Mouse (Mus musculus): Measurements from ENCODE around the gene Mthfd1l. TPM values are rescaled to one million over a fixed set of nuclear protein-coding genes. Genes with fewer than 3 reads are reported as not detected.

Mthfd1l gene
- total and polyA plus RNA-seq, 3 experiments: 84.0 to 94.8 (median 90.3) TPM

- no peak for TF ChIP-seq CTCF (conservative IDR thresholded peaks at IDR 0.05 in 1 of 2, IDR thresholded peaks at IDR 0.05 in 1 of 2; ENCODE audit: low read depth in 2 of 2, low read length in 2 of 2)
- no peak for TF ChIP-seq RAD21 (IDR thresholded peaks at IDR 0.05; ENCODE audit: low read depth, low read length)
- TF ChIP-seq ZKSCAN1 (IDR thresholded peaks at IDR 0.05; ENCODE audit: borderline replicate concordance, low read depth, low read length): no peak
- TF ChIP-seq NRF1 (IDR thresholded peaks at IDR 0.05; ENCODE audit: low read depth, low read length): no peak
- no peak for TF ChIP-seq NELFE (IDR thresholded peaks at IDR 0.05; ENCODE audit: low read depth, low read length)
- no peak for TF ChIP-seq POLR2A (IDR thresholded peaks at IDR 0.05; ENCODE audit: low read depth, low read length)
- TF ChIP-seq EP300 (IDR thresholded peaks at IDR 0.05; ENCODE audit: low read length): no peak
- dilution Hi-C loops (cut with MboI; ENCODE audit: extremely low pct_ligation_motif_present, extremely low pct_unique_long_range_greater_than_20kb, low sequenced_read_pairs): no loop called here
- Histone ChIP-seq H3K4me1 (ENCODE audit: control insufficient read depth in 1 of 2, insufficient read depth in 2 of 2) (peaks cover 0 to 6% of the 10 kb centered on the region in 2 experiments; a peak in 2 of 4 replicates), H3K27ac (ENCODE audit: insufficient read depth, low read depth) (no peak overlapping the region), H3K9ac (ENCODE audit: insufficient read depth, low read depth) (no peak overlapping the region), H3K9me3 (replicated peaks; ENCODE audit: low read length) (no peaks in the 10 kb centered on the region), H3K36me3 (replicated peaks in 1 of 2; ENCODE audit: control insufficient read depth in 1 of 2, insufficient read depth in 1 of 2, low read length in 1 of 2) (peaks cover 10 to 73% of the 10 kb centered on the region in 2 experiments), H3K4me2 (ENCODE audit: insufficient read depth, low read depth, poor library complexity, severe bottlenecking) (no peak overlapping the region), H3K4me3 (replicated peaks in 1 of 3; ENCODE audit: low read depth in 2 of 3, low read length in 2 of 3, poor library complexity in 1 of 3) (no peak overlapping the region), H3K79me2 (replicated peaks; ENCODE audit: control insufficient read depth, extremely low read depth, insufficient read depth, poor library complexity, severe bottlenecking) (no peaks in the 10 kb centered on the region), H3K27me3 (replicated peaks) (no peaks in the 10 kb centered on the region)
- DNase-seq (ENCODE audit: extremely low read depth): no peak
- in situ Hi-C loops (cut with MboI; ENCODE audit: low pct_ligation_motif_present, low pct_unique_long_range_greater_than_20kb, low sequenced_read_pairs): no loop called here
Measured at GRCm38 (mm10) chr10:4142816-4143215, 169.9 kb downstream of the Mthfd1l start.

GRCm38 (mm10) chr10:4143381-4143780 is 170.5 kb downstream of the Mthfd1l start:
- H3K27me3 ChIP-seq (replicated peaks): no peaks in the 10 kb centered on the region
- TF ChIP-seq MAFK (IDR thresholded peaks at IDR 0.05; ENCODE audit: insufficient replicate concordance, low read length) (no peak), ELF1 (IDR thresholded peaks at IDR 0.05; ENCODE audit: low read depth, low read length) (no peak), NELFE (IDR thresholded peaks at IDR 0.05; ENCODE audit: low read depth, low read length) (no peak), RCOR1 (conservative IDR thresholded peaks at IDR 0.05; ENCODE audit: low read depth, low read length) (no peak), JUND (conservative IDR thresholded peaks at IDR 0.05; ENCODE audit: low read depth, low read length) (no peak), NRF1 (IDR thresholded peaks at IDR 0.05; ENCODE audit: low read depth, low read length) (no peak), CHD2 (IDR thresholded peaks at IDR 0.05; ENCODE audit: low read length) (no peak), ZKSCAN1 (IDR thresholded peaks at IDR 0.05; ENCODE audit: borderline replicate concordance, low read depth, low read length) (no peak), PAX5 (IDR thresholded peaks at IDR 0.05; ENCODE audit: low read length) (no peak), ZC3H11A (IDR thresholded peaks at IDR 0.05; ENCODE audit: low read depth, low read length) (no peak), BHLHE40 (IDR thresholded peaks at IDR 0.05; ENCODE audit: low read depth, low read length) (no peak), RAD21 (IDR thresholded peaks at IDR 0.05; ENCODE audit: low read depth, low read length) (no peak), CTCF (conservative IDR thresholded peaks at IDR 0.05 in 1 of 2, IDR thresholded peaks at IDR 0.05 in 1 of 2; ENCODE audit: low read depth in 2 of 2, low read length in 2 of 2) (no peak), MAX (IDR thresholded peaks at IDR 0.05; ENCODE audit: low read length) (no peak)
- no peak overlapping the region for H3K27ac ChIP-seq (ENCODE audit: insufficient read depth, low read depth)
- dilution Hi-C loops (cut with MboI; ENCODE audit: extremely low pct_ligation_motif_present, extremely low pct_unique_long_range_greater_than_20kb, low sequenced_read_pairs) (no loop called here), in situ Hi-C loops (cut with MboI; ENCODE audit: low pct_ligation_motif_present, low pct_unique_long_range_greater_than_20kb, low sequenced_read_pairs) (no loop called here)
- no peak overlapping the region for H3K9ac ChIP-seq (ENCODE audit: insufficient read depth, low read depth)
- DNase-seq (ENCODE audit: extremely low read depth): no peak
- peaks cover 14 to 78% of the 10 kb centered on the region in 2 experiments for H3K36me3 ChIP-seq (replicated peaks in 1 of 2; ENCODE audit: control insufficient read depth in 1 of 2, insufficient read depth in 1 of 2, low read length in 1 of 2)
- no peak overlapping the region for H3K4me3 ChIP-seq (replicated peaks in 1 of 3; ENCODE audit: low read depth in 2 of 3, low read length in 2 of 3, poor library complexity in 1 of 3)
- H3K79me2 ChIP-seq (replicated peaks; ENCODE audit: control insufficient read depth, extremely low read depth, insufficient read depth, poor library complexity, severe bottlenecking): no peaks in the 10 kb centered on the region
- H3K9me3 ChIP-seq (replicated peaks; ENCODE audit: low read length): no peaks in the 10 kb centered on the region
- H3K4me1 ChIP-seq (ENCODE audit: control insufficient read depth in 1 of 2, insufficient read depth in 2 of 2): peaks cover 0 to 6% of the 10 kb centered on the region in 2 experiments; a peak in 2 of 4 replicates
- H3K4me2 ChIP-seq (ENCODE audit: insufficient read depth, low read depth, poor library complexity, severe bottlenecking): no peak overlapping the region
